Mouse (Mus musculus): ENCODE measurements at regions not wholly inside any gene's neighbourhood (a gene's known extent, or its start where the extent isn't known, plus 50 kb on each side); places are given as distances from the start of the nearest gene placed in this dataset.

- DNase-seq (ENCODE audit: low read depth, low spot score) = no peak
Measured at GRCm38 (mm10) chr1:159398643-159399042, 124.9 kb upstream of the Tnr start.

- DNase-seq (ENCODE audit: low read depth, low spot score) = no peak
Measured at GRCm38 (mm10) chr1:159406317-159406716, 117.3 kb upstream of the Tnr start.

GRCm38 (mm10) chr1:159406781-159407180, 116.8 kb upstream of the Tnr start:
- DNase-seq (ENCODE audit: low read depth, low spot score) = no peak

GRCm38 (mm10) chr1:159413374-159413773, 110.2 kb upstream of the Tnr start:
- no peak for DNase-seq (ENCODE audit: low read depth, low spot score)

GRCm38 (mm10) chr1:159415656-159416055, 107.9 kb upstream of the Tnr start:
- DNase-seq (ENCODE audit: low read depth, low spot score) = no peak

- DNase-seq (ENCODE audit: low read depth, low spot score) = no peak
Measured at GRCm38 (mm10) chr1:159417176-159417575, 106.4 kb upstream of the Tnr start.

- no peak for DNase-seq (ENCODE audit: low read depth, low spot score)
Measured at GRCm38 (mm10) chr1:159419301-159419965, 104.1 kb upstream of the Tnr start.

GRCm38 (mm10) chr1:159420189-159420588, 103.4 kb upstream of the Tnr start:
- DNase-seq (ENCODE audit: low read depth, low spot score) = no peak

GRCm38 (mm10) chr1:159423694-159424093, 99.9 kb upstream of the Tnr start:
- no peak for DNase-seq (ENCODE audit: low read depth, low spot score)

GRCm38 (mm10) chr1:159429926-159430325, 93.6 kb upstream of the Tnr start:
- no peak for DNase-seq (ENCODE audit: low read depth, low spot score)

- DNase-seq (ENCODE audit: low read depth, low spot score) = no peak
Measured at GRCm38 (mm10) chr1:159433521-159433920, 90.0 kb upstream of the Tnr start.

- no peak for DNase-seq (ENCODE audit: low read depth, low spot score)
Measured at GRCm38 (mm10) chr1:159440770-159441169, 82.8 kb upstream of the Tnr start.

- no peak for DNase-seq (ENCODE audit: low read depth, low spot score)
Measured at GRCm38 (mm10) chr1:159444093-159444492, 79.5 kb upstream of the Tnr start.

- DNase-seq (ENCODE audit: low read depth, low spot score) = no peak
Measured at GRCm38 (mm10) chr1:159445465-159445864, 78.1 kb upstream of the Tnr start.

GRCm38 (mm10) chr1:159451462-159451861, 72.1 kb upstream of the Tnr start:
- DNase-seq (ENCODE audit: low read depth, low spot score) = peak; percentile 32

GRCm38 (mm10) chr1:159460876-159461275, 62.7 kb upstream of the Tnr start:
- DNase-seq (ENCODE audit: low read depth, low spot score) = no peak

- peak; percentile 45 for DNase-seq (ENCODE audit: low read depth, low spot score)
Measured at GRCm38 (mm10) chr1:159470941-159471340, 52.6 kb upstream of the Tnr start.

Data from 3T3-L1 (cell line).